Mouse (Mus musculus) forebrain, embryonic 13.5 days (tissue): ENCODE data around the gene Rfx6. TPM values are rescaled to one million over a fixed set of nuclear protein-coding genes. Genes with fewer than 3 reads are reported as not detected.

Experiments
- ATAC-seq: fragments of 200-750 bp; cut with Nextera tagmentation; 2 replicates; pipeline ENCODE4 v1.8.0; 2017
- H3K27ac ChIP-seq: fragments of 300-500 bp; sonication (generic); 2 replicates; pipeline ENCODE4 v1.5.1; 2015; ENCODE audit warnings: inconsistent platforms, mild to moderate bottlenecking, moderate library complexity
- H3K27me3 ChIP-seq: fragments of 300-500 bp; sonication (generic); 2 replicates; pipeline ENCODE4 v1.6.1; 2015; ENCODE audit warnings: mild to moderate bottlenecking, inconsistent platforms
- H3K36me3 ChIP-seq: fragments of 300-500 bp; sonication (generic); 2 replicates; pipeline ENCODE4 v1.6.1; 2015; ENCODE audit warnings: mild to moderate bottlenecking, inconsistent platforms; ENCODE audit not compliant: poor library complexity, severe bottlenecking
- H3K4me1 ChIP-seq: fragments of 300-500 bp; sonication (generic); 2 replicates; pipeline ENCODE4 v1.6.1; 2015; ENCODE audit warnings: inconsistent platforms
- H3K4me2 ChIP-seq: fragments of 300-500 bp; sonication (generic); 2 replicates; pipeline ENCODE4 v1.6.1; 2015; ENCODE audit warnings: inconsistent platforms, mild to moderate bottlenecking, moderate library complexity
- H3K4me3 ChIP-seq: fragments of 300-500 bp; sonication (generic); 2 replicates; pipeline ENCODE4 v1.5.1; 2015; ENCODE audit warnings: mild to moderate bottlenecking, inconsistent platforms
- H3K9ac ChIP-seq: fragments of 300-500 bp; sonication (generic); 2 replicates; pipeline ENCODE4 v1.6.1; 2015; ENCODE audit warnings: mild to moderate bottlenecking, inconsistent platforms
- H3K9me3 ChIP-seq: fragments of 300-500 bp; sonication (generic); replicated peaks from 2 replicates; pipeline ENCODE4 v1.6.1; 2016; ENCODE audit warnings: inconsistent platforms
- WGBS: fragments of 180-500 bp; shearing (Covaris S2); methylation state at CpG from one replicate; pipeline ENCODE4 v1.1.7; 2015; 5-methylcytosine and 5-hydroxymethylcytosine counted together
- polyA plus RNA-seq: library from polyadenylated mRNA; unstranded; fragments of >200 nt; fragmentation: Nextera tagmentation; extraction: Ambion mirVana; gene quantifications from 2 replicates; pipeline ENCODE4 v1.2.1, GENCODE M21; 2015

The Rfx6 gene
- polyA plus RNA-seq: not detected in 2 replicates

- H3K27me3 ChIP-seq: peaks cover 27% of the 10 kb centered on the region
- ATAC-seq: peak; percentile 85
- peak within 1 kb of the TSS; percentile 62 for H3K9ac ChIP-seq
- under 1% methylated on average over 38 of the region's 38 CpGs for WGBS
- H3K27ac ChIP-seq: no peak within 1 kb of the TSS
- no peaks in the 10 kb centered on the region for H3K9me3 ChIP-seq
- H3K4me2 ChIP-seq: peak within 1 kb of the TSS; percentile 97
- H3K4me1 ChIP-seq: peaks cover 12% of the 10 kb centered on the region
- H3K36me3 ChIP-seq: no peaks in the 10 kb centered on the region
- peak within 1 kb of the TSS; percentile 54 for H3K4me3 ChIP-seq
Measured at GRCm38 (mm10) chr10:51677548-51678250, at the start of gene Rfx6. TSS of gene Rfx6 (plus strand) at chr10:51677756.

DNA sequence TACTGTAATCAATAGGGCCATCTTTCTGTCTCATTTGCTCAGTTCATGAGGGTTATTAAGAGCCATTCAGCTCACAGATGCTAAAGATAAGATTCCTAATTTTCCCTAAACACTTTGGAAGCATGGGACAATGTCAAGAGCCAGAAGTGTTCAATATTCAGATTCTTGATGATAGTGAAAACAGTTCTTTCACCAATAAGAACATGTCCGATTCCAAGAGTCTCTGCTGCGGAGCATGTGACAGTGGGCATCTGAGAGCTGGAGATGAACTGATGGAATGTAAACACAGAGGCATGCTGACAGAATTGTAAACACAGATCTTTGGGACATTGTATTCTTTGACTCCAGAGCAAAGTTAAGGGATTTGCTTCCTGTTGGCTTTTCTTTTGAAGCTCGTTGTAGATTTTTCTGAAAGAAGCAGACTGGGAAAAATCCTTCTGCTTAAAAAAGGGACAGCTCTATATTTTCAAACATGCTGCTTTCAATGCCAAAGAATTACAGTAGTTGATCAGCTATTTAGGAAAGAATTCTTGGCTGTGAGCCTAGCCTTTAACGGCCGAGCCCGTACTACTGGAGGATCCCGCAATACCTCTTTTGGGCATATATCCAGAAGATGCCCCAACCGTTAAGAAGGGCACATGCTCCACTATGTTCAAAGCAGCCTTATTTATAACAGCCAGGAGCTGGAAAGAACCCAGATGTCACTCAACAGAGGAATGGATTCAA lies 46.0 kb upstream of the Rfx6 start, which contains the start of gene Gprc6a:
Gene Gprc6a (minus strand): TSS at position 51 of the 726 bp plus-strand sequence.
- WGBS: 49% methylated on average over 8 of the region's 8 CpGs
- Histone ChIP-seq H3K27me3 (no peaks in the 10 kb centered on the region), H3K4me2 (no peak within 1 kb of the TSS), H3K9me3 (no peaks in the 10 kb centered on the region), H3K4me1 (peaks cover 7% of the 10 kb centered on the region; the same call in 1 of the 2 replicates), H3K4me3 (no peak within 1 kb of the TSS), H3K27ac (no peak within 1 kb of the TSS), H3K9ac (no peak within 1 kb of the TSS), H3K36me3 (no peaks in the 10 kb centered on the region)
- no peak for ATAC-seq

DNA sequence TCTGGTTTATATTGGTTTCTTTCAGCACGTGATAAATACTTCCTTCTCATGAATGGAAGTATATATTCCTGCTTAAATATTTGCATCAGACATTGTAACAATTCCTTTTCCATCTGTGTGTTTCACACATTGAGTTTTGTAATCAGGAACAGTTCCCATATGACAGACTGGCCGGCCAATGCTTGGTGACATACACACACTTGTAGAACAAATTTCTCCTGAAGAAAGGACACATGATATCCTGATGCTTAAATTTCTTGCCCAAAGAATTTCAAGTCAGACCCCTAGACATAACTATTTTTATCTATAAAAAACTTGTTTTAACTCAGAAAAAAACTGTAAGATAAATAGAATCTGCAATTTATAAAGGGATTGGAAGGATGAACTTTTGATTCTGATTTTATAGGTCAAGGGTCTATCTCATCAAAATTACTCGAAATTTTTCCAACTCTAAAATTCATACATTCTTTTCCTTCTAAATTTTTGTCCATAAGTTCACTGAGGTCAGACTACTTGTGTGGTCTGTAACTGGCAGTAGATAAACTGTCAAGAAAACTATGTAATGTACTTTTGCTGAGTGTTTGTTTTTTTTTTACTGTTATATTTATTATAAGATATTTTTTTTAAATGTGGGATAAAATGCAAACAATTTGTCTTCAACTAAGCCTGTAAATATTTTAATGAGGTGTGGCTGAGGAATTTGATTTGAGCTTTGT lies 27.9 kb upstream of the Rfx6 start:
- no peaks in the 10 kb centered on the region for H3K36me3 ChIP-seq
- no peak overlapping the region for H3K9ac ChIP-seq
- no peaks in the 10 kb centered on the region for H3K9me3 ChIP-seq
- ATAC-seq: no peak
- no peak overlapping the region for H3K27ac ChIP-seq
- H3K27me3 ChIP-seq: no peaks in the 10 kb centered on the region
- WGBS: 77% methylated on average over 3 of the region's 3 CpGs
- H3K4me1 ChIP-seq: no peaks in the 10 kb centered on the region
- H3K4me2 ChIP-seq: no peak overlapping the region
- no peak overlapping the region for H3K4me3 ChIP-seq

DNA sequence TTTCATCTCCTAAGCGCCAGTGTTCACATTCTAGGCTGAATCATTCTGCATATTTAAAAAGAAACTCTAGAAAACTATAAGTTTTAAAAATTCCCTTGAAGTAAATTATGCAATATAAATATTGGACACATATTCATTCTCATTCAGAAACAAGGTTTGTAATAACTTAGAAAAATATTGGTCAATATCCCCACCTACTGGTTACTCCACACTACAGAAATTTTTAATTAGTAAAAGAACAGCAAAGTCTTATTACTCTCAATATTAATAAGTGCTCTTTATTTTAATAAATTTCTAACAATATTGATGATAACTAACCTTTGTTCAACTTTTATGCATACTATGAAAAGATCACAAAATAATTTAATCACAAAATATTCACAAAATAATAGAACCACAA lies 20.2 kb upstream of the Rfx6 start:
- Histone ChIP-seq H3K4me2 (no peak overlapping the region), H3K27ac (no peak overlapping the region), H3K9me3 (no peaks in the 10 kb centered on the region), H3K4me1 (no peaks in the 10 kb centered on the region), H3K4me3 (no peak overlapping the region), H3K27me3 (no peaks in the 10 kb centered on the region), H3K36me3 (no peaks in the 10 kb centered on the region), H3K9ac (no peak overlapping the region)
- WGBS: 83% methylated on average over 1 of the region's 1 CpGs
- no peak for ATAC-seq

GRCm38 (mm10) chr10:51669334-51669733 lies 8.2 kb upstream of the Rfx6 start:
- Histone ChIP-seq H3K27me3 (no peaks in the 10 kb centered on the region), H3K4me2 (no peak overlapping the region), H3K27ac (no peak overlapping the region), H3K4me3 (no peak overlapping the region), H3K9me3 (no peaks in the 10 kb centered on the region), H3K9ac (no peak overlapping the region), H3K36me3 (no peaks in the 10 kb centered on the region), H3K4me1 (no peaks in the 10 kb centered on the region)
- no peak for ATAC-seq

DNA sequence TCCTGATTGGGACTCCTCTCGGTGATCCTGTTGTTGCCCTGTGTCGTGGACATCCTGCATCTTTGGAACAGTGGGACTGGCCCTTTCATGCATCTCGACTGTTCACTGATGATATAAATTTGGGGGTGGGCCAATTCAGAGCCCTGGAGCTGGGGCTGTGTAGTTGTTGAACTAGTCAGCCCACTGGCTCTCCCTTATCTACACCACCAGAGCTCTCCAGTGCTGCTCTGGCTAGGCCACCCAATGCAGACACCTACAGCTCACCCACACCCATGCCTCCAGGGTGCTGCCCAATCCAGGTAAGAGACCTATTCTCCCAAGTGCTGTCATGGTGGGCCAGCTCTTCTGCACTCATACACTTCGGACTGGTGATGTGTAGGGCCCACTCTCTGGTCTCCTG lies 6.0 kb upstream of the Rfx6 start:
- H3K36me3 ChIP-seq: no peaks in the 10 kb centered on the region
- no peak overlapping the region for H3K9ac ChIP-seq
- H3K27me3 ChIP-seq: peaks cover 7% of the 10 kb centered on the region
- 86% methylated on average over 4 of the region's 4 CpGs for WGBS
- ATAC-seq: no peak
- no peak overlapping the region for H3K27ac ChIP-seq
- H3K4me1 ChIP-seq: no peaks in the 10 kb centered on the region
- no peak overlapping the region for H3K4me2 ChIP-seq
- H3K9me3 ChIP-seq: no peaks in the 10 kb centered on the region
- H3K4me3 ChIP-seq: no peak overlapping the region

DNA sequence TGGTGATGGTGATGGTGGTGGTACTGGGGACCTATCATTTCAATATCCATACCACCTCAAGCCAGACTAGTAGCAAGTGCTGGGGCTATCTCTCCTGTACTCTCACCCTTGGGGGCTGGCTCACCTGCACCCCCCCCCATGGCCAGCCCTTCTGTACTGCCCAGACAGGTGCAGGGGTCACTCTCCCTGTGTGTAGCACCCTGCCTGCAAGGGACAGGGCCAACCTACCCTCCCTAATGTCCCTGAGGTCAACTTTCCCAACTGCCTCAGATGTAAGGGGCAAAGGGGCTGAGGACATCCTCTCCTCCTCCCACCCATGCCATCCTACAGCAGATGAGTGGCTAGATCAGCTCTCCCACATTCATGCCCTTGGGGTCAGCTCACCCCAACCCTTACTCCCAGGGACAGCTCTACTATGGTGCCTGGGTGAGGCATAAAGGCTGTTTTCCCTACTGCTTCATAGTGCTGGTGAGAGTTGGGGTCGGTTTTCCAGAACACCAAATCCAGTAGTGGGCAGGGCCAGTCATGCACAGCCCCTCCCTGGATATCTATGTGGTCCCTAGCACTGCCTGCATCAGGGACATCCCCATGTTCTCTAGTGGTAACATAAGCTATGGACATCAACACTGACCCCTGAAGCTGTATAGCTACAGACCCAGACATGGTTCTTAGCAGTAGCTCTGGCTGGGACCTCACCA lies 5.3 kb upstream of the Rfx6 start:
- no peaks in the 10 kb centered on the region for H3K9me3 ChIP-seq
- 61% methylated on average over 1 of the region's 1 CpGs for WGBS
- H3K36me3 ChIP-seq: no peaks in the 10 kb centered on the region
- no peak overlapping the region for H3K9ac ChIP-seq
- no peak overlapping the region for H3K4me3 ChIP-seq
- H3K4me2 ChIP-seq: no peak overlapping the region
- H3K4me1 ChIP-seq: peaks cover under 1% of the 10 kb centered on the region; the same call in 1 of the 2 replicates
- peaks cover 13% of the 10 kb centered on the region for H3K27me3 ChIP-seq
- no peak overlapping the region for H3K27ac ChIP-seq
- ATAC-seq: peak; percentile 45; the same call in 1 of the 2 replicates

DNA sequence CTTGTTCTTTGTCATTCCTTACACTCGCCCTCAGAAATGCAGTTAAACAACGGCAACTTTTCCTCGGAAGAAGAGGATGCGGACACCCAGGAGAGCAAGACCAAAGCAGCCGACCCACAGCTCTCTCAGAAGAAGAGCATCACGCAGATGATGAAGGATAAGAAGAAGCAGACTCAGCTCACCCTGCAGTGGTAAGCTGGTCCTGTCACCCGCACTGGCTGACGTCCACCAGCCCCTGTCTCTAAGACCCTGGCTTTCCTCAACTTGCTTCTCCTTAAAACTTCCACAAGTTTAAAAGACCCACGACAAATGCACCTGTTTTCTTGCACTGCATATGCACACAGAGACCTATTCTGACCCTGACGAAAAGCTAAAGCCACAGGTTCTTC lies 689 bp downstream of the Rfx6 start:
- no peaks in the 10 kb centered on the region for H3K9me3 ChIP-seq
- peak overlapping the region; percentile 97 for H3K4me2 ChIP-seq
- no peak overlapping the region for H3K27ac ChIP-seq
- peak; percentile 58 for ATAC-seq
- peaks cover 27% of the 10 kb centered on the region for H3K27me3 ChIP-seq
- H3K4me1 ChIP-seq: peaks cover 12% of the 10 kb centered on the region
- 0 out of 2 replicates have a peak overlapping the region, but pooled peaks have one; percentile 62 for H3K9ac ChIP-seq
- WGBS: 2% methylated on average over 10 of the region's 10 CpGs
- peak overlapping the region; percentile 54 for H3K4me3 ChIP-seq
- no peaks in the 10 kb centered on the region for H3K36me3 ChIP-seq

GRCm38 (mm10) chr10:51720904-51721303 lies 43.3 kb downstream of the Rfx6 start:
- Histone ChIP-seq H3K4me3 (no peak overlapping the region), H3K9ac (no peak overlapping the region), H3K4me1 (no peaks in the 10 kb centered on the region), H3K27me3 (no peaks in the 10 kb centered on the region), H3K27ac (no peak overlapping the region), H3K4me2 (no peak overlapping the region), H3K9me3 (no peaks in the 10 kb centered on the region), H3K36me3 (no peaks in the 10 kb centered on the region)
- 78% methylated on average over 3 of the region's 3 CpGs for WGBS
- ATAC-seq: no peak

GRCm38 (mm10) chr10:51761436-51761835 lies 83.9 kb downstream of the Rfx6 start:
- Histone ChIP-seq H3K36me3 (no peaks in the 10 kb centered on the region), H3K4me2 (no peak overlapping the region), H3K9ac (no peak overlapping the region), H3K4me1 (no peaks in the 10 kb centered on the region), H3K9me3 (no peaks in the 10 kb centered on the region), H3K27ac (no peak overlapping the region), H3K27me3 (no peaks in the 10 kb centered on the region), H3K4me3 (no peak overlapping the region)
- 87% methylated on average over 5 of the region's 5 CpGs for WGBS
- no peak for ATAC-seq

DNA sequence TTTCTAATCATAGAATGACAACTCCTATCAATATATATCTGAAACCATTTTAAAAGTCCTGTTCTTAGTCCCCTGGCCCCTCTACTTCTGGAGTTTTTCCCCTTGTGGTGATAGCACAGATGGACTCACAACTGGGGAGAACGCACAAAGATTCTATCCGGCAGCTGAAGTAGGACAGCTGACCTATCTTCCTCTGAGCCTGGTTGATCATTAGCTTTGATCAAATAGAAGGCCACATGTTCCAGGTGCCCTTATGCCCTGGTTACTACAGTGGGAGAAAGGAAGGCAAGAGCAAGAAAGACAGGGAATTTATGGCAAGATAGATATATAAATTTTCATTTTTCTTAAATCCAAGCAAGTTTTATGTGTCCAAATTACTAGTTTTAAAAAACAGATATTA lies 85.7 kb downstream of the Rfx6 start:
- 96% methylated on average over 2 of the region's 2 CpGs for WGBS
- Histone ChIP-seq H3K27ac (no peak overlapping the region), H3K27me3 (no peaks in the 10 kb centered on the region), H3K4me3 (no peak overlapping the region), H3K9ac (no peak overlapping the region), H3K4me2 (no peak overlapping the region), H3K36me3 (no peaks in the 10 kb centered on the region), H3K9me3 (no peaks in the 10 kb centered on the region), H3K4me1 (no peaks in the 10 kb centered on the region)
- ATAC-seq: no peak

- H3K27ac ChIP-seq: no peak overlapping the region
- no peak overlapping the region for H3K4me3 ChIP-seq
- WGBS: 65% methylated on average over 5 of the region's 5 CpGs
- H3K9ac ChIP-seq: no peak overlapping the region
- H3K27me3 ChIP-seq: no peaks in the 10 kb centered on the region
- H3K36me3 ChIP-seq: no peaks in the 10 kb centered on the region
- H3K4me1 ChIP-seq: no peaks in the 10 kb centered on the region
- H3K4me2 ChIP-seq: no peak overlapping the region
- ATAC-seq: no peak
- H3K9me3 ChIP-seq: no peaks in the 10 kb centered on the region
Measured at GRCm38 (mm10) chr10:51768445-51768844, 90.9 kb downstream of the Rfx6 start.
